Mouse (Mus musculus) spleen, adult 2 months (tissue): ENCODE measurements at regions not wholly inside any gene's neighbourhood (a gene's known extent, or its start where the extent isn't known, plus 50 kb on each side); places are given as distances from the start of the nearest gene placed in this dataset.

Source experiments
- DNase-seq, 2 experiments: peaks; one replicate each; pipeline versions ENCODE4 v3.0.0 to v3.0.0-alpha.2; 2012 to 2021; ENCODE audit warnings: low spot score in 2 of 2, low read depth in 1 of 2
- H3K27ac ChIP-seq: fragments of 200-500 bp; 2 replicates; pipeline ENCODE4 v1.5.1; 2012; ENCODE audit warnings: low read length, inconsistent platforms; ENCODE audit not compliant: insufficient read depth
- H3K27me3 ChIP-seq: fragments of 200-500 bp; 2 replicates; pipeline ENCODE4 v1.6.1; 2012; ENCODE audit warnings: mild to moderate bottlenecking, moderate library complexity, low read length, inconsistent platforms; ENCODE audit not compliant: control insufficient read depth, insufficient read depth
- H3K36me3 ChIP-seq: fragments of 200-500 bp; 2 replicates; pipeline ENCODE4 v1.6.1; 2012; ENCODE audit warnings: mild to moderate bottlenecking, low read length, inconsistent platforms; ENCODE audit not compliant: control insufficient read depth, insufficient read depth
- H3K4me1 ChIP-seq: fragments of 200-500 bp; 2 replicates; pipeline ENCODE4 v1.6.1; 2011; ENCODE audit warnings: inconsistent platforms; ENCODE audit not compliant: control insufficient read depth, insufficient read depth, insufficient read length
- H3K4me3 ChIP-seq: fragments of 200-500 bp; 2 replicates; pipeline ENCODE4 v1.5.1; 2011; ENCODE audit warnings: mild to moderate bottlenecking, inconsistent platforms; ENCODE audit not compliant: insufficient read depth, insufficient read length; ENCODE audit errors: extremely low read depth
- CTCF ChIP-seq: fragments of 200-500 bp; IDR thresholded peaks from 2 replicates; pipeline ENCODE4 v1.5.1; 2011; ENCODE audit warnings: mild to moderate bottlenecking, inconsistent platforms; ENCODE audit not compliant: insufficient read depth, insufficient read length, insufficient replicate concordance; ENCODE audit errors: extremely low read depth
- POLR2A ChIP-seq: fragments of 200-500 bp; IDR thresholded peaks from 2 replicates; pipeline ENCODE4 v1.6.1; 2011; ENCODE audit warnings: low read depth, low read length, inconsistent platforms
- WGBS: fragments of 180-500 bp; shearing (Covaris S2); methylation state at CpG from one replicate; pipeline ENCODE4 v1.1.7; 2018; 5-methylcytosine and 5-hydroxymethylcytosine counted together

- no peak for DNase-seq
- H3K4me3 ChIP-seq = no peak overlapping the region
- 81% methylated on average over 8 of the region's 8 CpGs for WGBS
- no peak overlapping the region for H3K27ac ChIP-seq
- no peak for TF ChIP-seq CTCF
- TF ChIP-seq POLR2A = no peak
- no peaks in the 10 kb centered on the region for H3K36me3 ChIP-seq
- no peaks in the 10 kb centered on the region for H3K27me3 ChIP-seq
- H3K4me1 ChIP-seq = no peaks in the 10 kb centered on the region
These were observed 125.9 kb downstream of the Hlx start for GRCm38 (mm10) chr1:184606541-184606940.

DNA sequence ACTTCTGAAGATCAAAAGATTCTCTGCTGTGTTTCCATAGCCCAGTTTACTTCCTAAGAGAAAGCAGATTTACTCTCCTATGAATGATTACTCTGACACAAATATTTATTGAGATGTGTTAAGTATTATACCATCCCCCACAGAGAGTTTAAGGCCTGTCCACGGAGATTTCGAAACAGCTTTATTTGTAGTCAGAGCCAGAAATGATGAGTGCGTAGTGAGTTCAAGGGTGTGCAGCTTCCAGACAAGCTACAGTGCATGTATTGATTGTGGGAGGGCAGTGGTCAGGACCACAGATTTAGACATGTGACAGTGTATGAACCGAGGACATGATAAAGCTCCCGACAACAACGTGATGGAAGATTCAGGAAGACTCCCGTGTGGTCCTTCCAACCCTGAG is 126.8 kb downstream of the Hlx start:
- Histone ChIP-seq H3K27ac (no peak overlapping the region), H3K36me3 (no peaks in the 10 kb centered on the region), H3K4me3 (no peak overlapping the region), H3K4me1 (no peaks in the 10 kb centered on the region), H3K27me3 (no peaks in the 10 kb centered on the region)
- no peak for DNase-seq
- no peak for TF ChIP-seq CTCF
- no peak for TF ChIP-seq POLR2A
- 57% methylated on average over 7 of the region's 7 CpGs for WGBS

DNA sequence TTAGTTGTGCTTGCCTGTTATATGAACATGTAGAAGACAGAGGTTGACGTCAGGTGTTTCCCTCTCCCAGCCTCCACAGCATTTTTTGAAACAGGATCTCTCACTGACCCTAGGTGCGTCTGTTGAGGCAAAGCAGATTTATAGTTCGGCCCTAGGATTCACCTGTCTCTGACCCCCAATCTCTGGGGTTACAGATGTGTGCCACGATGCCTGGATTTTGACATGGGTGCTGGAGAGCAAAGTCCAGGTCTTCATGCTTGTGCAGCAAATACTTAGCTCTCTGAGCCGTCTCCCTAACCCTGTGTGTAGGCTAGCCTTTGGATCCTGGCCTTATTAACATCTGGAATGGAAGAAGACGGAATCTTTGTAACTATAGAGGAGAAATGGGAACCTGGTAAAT is 129.3 kb downstream of the Hlx start:
- no peak overlapping the region for H3K4me3 ChIP-seq
- H3K36me3 ChIP-seq = no peaks in the 10 kb centered on the region
- no peak overlapping the region for H3K27ac ChIP-seq
- TF ChIP-seq POLR2A = no peak
- H3K27me3 ChIP-seq = no peaks in the 10 kb centered on the region
- no peak for DNase-seq
- WGBS = 93% methylated on average over 6 of the region's 6 CpGs
- H3K4me1 ChIP-seq = no peaks in the 10 kb centered on the region

GRCm38 (mm10) chr1:184595449-184595848 is 137.0 kb downstream of the Hlx start:
- no peaks in the 10 kb centered on the region for H3K4me1 ChIP-seq
- DNase-seq = no peak
- no peak overlapping the region for H3K27ac ChIP-seq
- no peaks in the 10 kb centered on the region for H3K27me3 ChIP-seq
- no peak overlapping the region for H3K4me3 ChIP-seq
- no peak for TF ChIP-seq POLR2A
- no peak for TF ChIP-seq CTCF
- WGBS = 88% methylated on average over 12 of the region's 12 CpGs
- no peaks in the 10 kb centered on the region for H3K36me3 ChIP-seq

DNA sequence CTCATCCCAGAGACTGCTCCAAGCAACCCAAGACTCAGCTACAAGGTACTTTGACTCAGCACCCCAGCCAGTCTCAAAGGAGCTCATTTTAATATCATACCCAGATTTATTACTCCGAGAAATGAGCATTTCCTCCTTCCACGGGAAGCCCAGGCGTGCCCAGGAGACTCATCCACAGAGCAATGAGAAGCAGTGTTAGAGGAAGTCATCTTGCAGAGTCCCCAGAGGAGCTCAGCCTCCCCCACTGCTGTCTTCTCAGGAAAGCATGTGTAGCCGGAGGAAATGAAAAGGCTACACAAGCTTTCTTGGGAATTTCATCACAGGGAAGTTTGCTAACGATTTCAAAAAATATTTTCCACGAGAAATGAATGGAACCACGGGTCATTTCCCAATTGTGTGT is 141.8 kb downstream of the Hlx start:
- Histone ChIP-seq H3K36me3 (no peaks in the 10 kb centered on the region), H3K27ac (no peak overlapping the region), H3K4me3 (no peak overlapping the region), H3K4me1 (no peaks in the 10 kb centered on the region), H3K27me3 (no peaks in the 10 kb centered on the region)
- TF ChIP-seq POLR2A (no peak), CTCF (no peak)
- WGBS = 23% methylated on average over 7 of the region's 7 CpGs
- DNase-seq = no peak

DNA sequence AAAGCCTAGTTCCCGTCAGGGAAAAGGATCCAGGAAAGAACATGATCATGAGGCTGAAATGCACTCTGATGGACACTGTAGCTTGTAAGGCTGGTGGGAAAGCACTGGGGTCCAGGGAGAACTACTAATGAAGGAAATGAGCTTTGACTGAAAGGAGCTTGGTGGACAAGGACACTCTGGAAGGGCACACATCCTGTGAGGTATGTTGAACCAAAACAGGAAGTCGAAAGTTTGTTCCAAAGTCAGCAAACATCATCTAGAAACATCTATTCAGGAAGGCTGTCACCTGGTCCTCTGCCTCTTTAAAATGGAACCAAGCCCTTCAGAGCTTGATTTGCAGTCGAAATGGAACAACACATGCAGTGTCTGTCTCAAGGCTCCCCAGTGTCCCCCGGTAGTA is 143.1 kb downstream of the Hlx start:
- Histone ChIP-seq H3K4me1 (no peaks in the 10 kb centered on the region), H3K27me3 (no peaks in the 10 kb centered on the region), H3K4me3 (no peak overlapping the region), H3K36me3 (no peaks in the 10 kb centered on the region), H3K27ac (no peak overlapping the region)
- no peak for DNase-seq
- TF ChIP-seq POLR2A (no peak), CTCF (no peak)
- 55% methylated on average over 4 of the region's 4 CpGs for WGBS

- H3K36me3 ChIP-seq = no peaks in the 10 kb centered on the region
- no peaks in the 10 kb centered on the region for H3K27me3 ChIP-seq
- WGBS = 89% methylated on average over 12 of the region's 12 CpGs
- no peak overlapping the region for H3K4me3 ChIP-seq
- H3K27ac ChIP-seq = no peak overlapping the region
- TF ChIP-seq CTCF (no peak), POLR2A (no peak)
- H3K4me1 ChIP-seq = no peaks in the 10 kb centered on the region
- DNase-seq = no peak
These were observed 147.9 kb downstream of the Hlx start for GRCm38 (mm10) chr1:184584505-184584874.
